Mouse (Mus musculus) liver, adult 2 months (tissue): ENCODE measurements around the gene Pter.

Source experiments
- CTCF ChIP-seq: fragments of 200-500 bp; IDR thresholded peaks from 2 replicates; pipeline ENCODE4 v1.5.1; 2011; ENCODE audit warnings: low read depth, low read length, control low read depth
- POLR2A ChIP-seq: fragments of 200-500 bp; IDR thresholded peaks from 2 replicates; pipeline ENCODE4 v1.6.1; 2011; ENCODE audit warnings: low read length, control low read depth; ENCODE audit not compliant: insufficient read depth; ENCODE audit errors: extremely low read depth

GRCm38 (mm10) chr2:13011973-13012372 lies 88.1 kb downstream of the Pter start:
- no peak for TF ChIP-seq CTCF
- TF ChIP-seq POLR2A = no peak
